Mouse (Mus musculus) heart, embryonic 15.5 days (tissue): ENCODE data around the gene Hmcn1. TPM values are rescaled to one million over a fixed set of nuclear protein-coding genes. Genes with fewer than 3 reads are reported as not detected.

Experiments
- ATAC-seq: fragments of 200-750 bp; cut with Nextera tagmentation; replicated peaks from 2 replicates; pipeline ENCODE4 v1.8.0; 2017; ENCODE audit warnings: low read depth, moderate TSS enrichment; ENCODE audit not compliant: insufficient number of reproducible peaks, insufficient read depth, low FRiP score
- H3K27ac ChIP-seq: fragments of 300-500 bp; sonication (generic); 2 replicates; pipeline ENCODE4 v1.5.1; 2015; ENCODE audit warnings: mild to moderate bottlenecking, inconsistent platforms
- H3K27me3 ChIP-seq: fragments of 300-500 bp; sonication (generic); 2 replicates; pipeline ENCODE4 v1.6.1; 2015; ENCODE audit warnings: inconsistent platforms
- H3K36me3 ChIP-seq: fragments of 300-500 bp; sonication (generic); 2 replicates; pipeline ENCODE4 v1.6.1; 2015; ENCODE audit warnings: mild to moderate bottlenecking, inconsistent platforms
- H3K4me1 ChIP-seq: fragments of 300-500 bp; sonication (generic); replicated peaks from 2 replicates; pipeline ENCODE4 v1.6.1; 2015; ENCODE audit warnings: inconsistent platforms
- H3K4me2 ChIP-seq: fragments of 300-500 bp; sonication (generic); 2 replicates; pipeline ENCODE4 v1.6.1; 2015; ENCODE audit warnings: inconsistent platforms, mild to moderate bottlenecking, moderate library complexity
- H3K4me3 ChIP-seq: fragments of 300-500 bp; sonication (generic); 2 replicates; pipeline ENCODE4 v1.5.1; 2015; ENCODE audit warnings: mild to moderate bottlenecking, inconsistent platforms
- H3K9ac ChIP-seq: fragments of 300-500 bp; sonication (generic); 2 replicates; pipeline ENCODE4 v1.6.1; 2015; ENCODE audit warnings: mild to moderate bottlenecking, inconsistent platforms
- H3K9me3 ChIP-seq: fragments of 300-500 bp; sonication (generic); replicated peaks from 2 replicates; pipeline ENCODE4 v1.6.1; 2016; ENCODE audit warnings: inconsistent platforms
- WGBS: fragments of 180-500 bp; shearing (Covaris S2); methylation state at CpG from one replicate; pipeline ENCODE4 v1.1.7; 2015; ENCODE audit warnings: mixed read lengths; 5-methylcytosine and 5-hydroxymethylcytosine counted together
- polyA plus RNA-seq: library from polyadenylated mRNA; unstranded; fragments of >200 nt; fragmentation: Nextera tagmentation; extraction: Ambion mirVana; gene quantifications from 2 replicates; pipeline ENCODE4 v1.2.1, GENCODE M21; 2015

The Hmcn1 gene
- polyA plus RNA-seq, 1 experiment from 2014 or later: 21.0 TPM

DNA sequence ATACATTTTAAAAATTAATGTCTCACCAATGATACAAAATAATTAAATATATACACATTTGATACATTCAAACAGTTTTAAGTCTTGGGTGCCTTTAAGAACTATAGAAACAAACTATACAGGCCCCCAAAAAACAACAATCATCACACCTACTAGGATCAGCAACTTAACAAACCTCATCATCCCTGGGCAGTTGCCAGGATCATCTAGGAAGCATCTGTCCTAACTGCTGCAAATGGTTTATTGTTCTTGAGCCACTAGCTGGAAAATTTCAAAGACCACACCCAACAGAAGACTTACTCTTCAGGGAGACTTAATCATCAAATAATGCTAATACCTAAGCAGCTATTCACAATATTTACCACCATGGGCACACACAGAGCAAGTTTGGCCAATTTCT is 216.5 kb downstream of the Hmcn1 start:
- Histone ChIP-seq H3K27ac (no peak overlapping the region), H3K27me3 (no peaks in the 10 kb centered on the region), H3K4me1 (peaks cover 10% of the 10 kb centered on the region), H3K9me3 (no peaks in the 10 kb centered on the region), H3K4me2 (no peak overlapping the region), H3K4me3 (no peak overlapping the region), H3K9ac (no peak overlapping the region), H3K36me3 (no peaks in the 10 kb centered on the region)
- no peak for ATAC-seq

DNA sequence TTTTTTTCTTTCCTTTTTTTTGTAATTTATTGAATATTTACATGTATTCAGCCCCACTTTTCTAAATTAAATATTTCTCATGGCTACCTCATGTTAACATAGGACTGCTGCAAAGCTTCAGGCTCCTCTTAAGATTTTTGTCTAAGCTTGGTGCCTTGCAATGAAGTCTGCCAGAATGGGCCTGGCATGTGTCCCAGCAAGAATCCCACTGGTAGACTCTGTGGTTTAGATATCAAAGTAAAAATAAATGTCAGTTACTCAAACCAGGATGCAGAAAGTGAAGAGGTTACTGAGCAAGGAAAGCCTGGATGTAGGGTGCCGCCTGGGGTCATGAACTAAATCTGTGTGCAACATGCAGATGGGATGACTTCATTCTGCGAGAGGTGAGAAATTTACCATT is 217.5 kb downstream of the Hmcn1 start:
- H3K9ac ChIP-seq: no peak overlapping the region
- H3K9me3 ChIP-seq: no peaks in the 10 kb centered on the region
- H3K27ac ChIP-seq: 0 out of 2 replicates have a peak overlapping the region, but pooled peaks have one; percentile 21
- peaks cover 12% of the 10 kb centered on the region for H3K4me1 ChIP-seq
- H3K36me3 ChIP-seq: no peaks in the 10 kb centered on the region
- H3K4me3 ChIP-seq: no peak overlapping the region
- H3K4me2 ChIP-seq: no peak overlapping the region
- 0 out of 2 replicates have a peak, but pooled peaks have one; percentile 39 for ATAC-seq
- 28% methylated on average over 2 of the region's 2 CpGs for WGBS
- H3K27me3 ChIP-seq: no peaks in the 10 kb centered on the region

DNA sequence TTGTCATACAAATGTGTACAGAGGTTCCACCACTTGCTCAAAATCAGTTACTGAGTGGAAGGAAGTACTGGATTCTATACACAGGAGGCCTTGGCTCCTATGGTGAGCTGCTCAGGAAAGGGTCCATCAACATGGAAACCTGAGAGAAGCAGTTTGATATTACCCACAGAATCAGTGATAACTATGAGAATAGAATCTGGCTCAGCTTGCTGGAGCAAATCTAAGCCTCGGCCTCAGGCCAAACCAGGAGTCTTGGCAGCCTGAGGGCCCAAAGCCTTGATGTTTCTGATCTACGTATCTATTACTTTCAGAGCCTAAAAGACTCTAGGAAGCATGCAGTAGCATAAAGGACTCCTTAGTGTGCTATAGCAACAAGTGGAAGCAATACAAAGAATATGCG is 220.3 kb downstream of the Hmcn1 start:
- no peak overlapping the region for H3K4me2 ChIP-seq
- H3K9me3 ChIP-seq: no peaks in the 10 kb centered on the region
- ATAC-seq: no peak
- peaks cover 12% of the 10 kb centered on the region for H3K4me1 ChIP-seq
- H3K27ac ChIP-seq: no peak overlapping the region
- no peak overlapping the region for H3K9ac ChIP-seq
- H3K36me3 ChIP-seq: no peaks in the 10 kb centered on the region
- no peak overlapping the region for H3K4me3 ChIP-seq
- WGBS: 79% methylated on average over 3 of the region's 3 CpGs
- H3K27me3 ChIP-seq: no peaks in the 10 kb centered on the region

DNA sequence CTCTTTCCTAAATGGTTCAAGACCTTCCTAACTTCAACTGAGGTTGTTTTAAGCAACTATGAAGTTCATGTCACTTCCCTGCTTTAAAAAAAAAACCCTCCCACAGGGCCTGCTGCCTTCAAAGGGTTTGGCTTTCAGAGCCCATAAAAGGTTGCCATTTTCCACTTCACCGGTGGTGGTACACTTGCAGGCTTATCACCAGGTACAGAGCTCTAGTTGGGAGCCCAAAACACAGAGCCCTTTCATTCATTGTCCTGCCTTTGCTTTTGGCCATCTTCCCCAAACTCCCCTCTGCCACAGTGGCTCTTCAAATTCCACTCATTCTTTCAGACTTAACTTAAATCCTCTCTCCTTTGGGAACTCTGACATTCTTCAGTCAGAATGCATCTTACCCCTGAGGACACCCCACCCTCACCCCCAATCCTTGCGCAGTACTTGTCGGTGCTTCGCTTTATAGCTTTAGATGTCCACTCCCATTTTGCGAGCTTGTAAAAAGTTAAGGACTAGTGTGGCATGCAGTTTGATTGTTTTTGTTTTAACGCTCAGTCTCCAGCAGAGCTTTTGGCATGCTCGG is 222.2 kb downstream of the Hmcn1 start:
- no peaks in the 10 kb centered on the region for H3K36me3 ChIP-seq
- no peak overlapping the region for H3K9ac ChIP-seq
- peaks cover 6% of the 10 kb centered on the region for H3K4me1 ChIP-seq
- no peaks in the 10 kb centered on the region for H3K9me3 ChIP-seq
- H3K27me3 ChIP-seq: no peaks in the 10 kb centered on the region
- no peak overlapping the region for H3K27ac ChIP-seq
- ATAC-seq: no peak
- H3K4me2 ChIP-seq: no peak overlapping the region
- WGBS: 53% methylated on average over 7 of the region's 7 CpGs
- no peak overlapping the region for H3K4me3 ChIP-seq

DNA sequence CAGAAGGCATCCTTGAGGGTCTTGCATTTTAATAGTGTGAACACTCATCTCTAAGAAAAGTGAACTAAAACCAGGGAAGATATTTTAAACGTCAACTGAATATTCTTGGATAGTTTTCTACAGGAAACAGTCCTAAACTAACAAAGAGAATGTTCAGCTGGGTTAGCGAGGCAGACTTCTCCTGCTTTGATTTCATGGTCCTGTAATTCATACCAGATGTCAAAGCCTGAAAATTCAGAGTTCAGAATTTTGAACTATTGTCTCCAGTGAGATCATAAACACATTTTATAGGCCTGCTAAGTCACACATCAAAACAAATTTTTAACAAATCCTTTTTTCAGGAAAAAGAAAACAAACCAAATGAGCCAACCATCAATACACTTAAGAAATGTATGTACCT is 223.4 kb downstream of the Hmcn1 start:
- ATAC-seq: no peak
- no peak overlapping the region for H3K4me2 ChIP-seq
- H3K9me3 ChIP-seq: no peaks in the 10 kb centered on the region
- no peak overlapping the region for H3K9ac ChIP-seq
- 65% methylated on average over 2 of the region's 2 CpGs for WGBS
- H3K27me3 ChIP-seq: no peaks in the 10 kb centered on the region
- no peak overlapping the region for H3K27ac ChIP-seq
- H3K4me3 ChIP-seq: no peak overlapping the region
- 0 out of 2 replicates have a peak, but pooled peaks cover 2% of the 10 kb centered on the region for H3K4me1 ChIP-seq
- H3K36me3 ChIP-seq: no peaks in the 10 kb centered on the region

DNA sequence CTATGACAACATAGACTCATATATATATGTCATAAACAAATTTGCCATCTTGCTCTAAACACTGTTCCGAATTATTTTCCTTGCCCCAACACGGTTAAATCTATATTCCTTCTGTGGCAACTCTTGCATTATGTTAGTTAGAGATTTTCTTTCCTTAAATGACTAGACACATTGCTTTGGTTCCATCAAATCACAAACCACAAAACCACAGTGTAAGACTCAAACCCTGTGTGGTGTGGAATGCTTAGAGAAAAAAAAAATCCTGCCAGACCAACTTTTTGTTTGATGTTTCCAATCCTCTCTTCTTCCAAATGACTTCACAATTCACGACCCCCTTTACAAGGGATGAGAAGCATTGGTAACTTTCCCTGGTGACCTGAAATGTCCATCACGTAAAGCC is 231.6 kb downstream of the Hmcn1 start:
- H3K36me3 ChIP-seq: peaks cover 17% of the 10 kb centered on the region; the same call in 1 of the 2 replicates

DNA sequence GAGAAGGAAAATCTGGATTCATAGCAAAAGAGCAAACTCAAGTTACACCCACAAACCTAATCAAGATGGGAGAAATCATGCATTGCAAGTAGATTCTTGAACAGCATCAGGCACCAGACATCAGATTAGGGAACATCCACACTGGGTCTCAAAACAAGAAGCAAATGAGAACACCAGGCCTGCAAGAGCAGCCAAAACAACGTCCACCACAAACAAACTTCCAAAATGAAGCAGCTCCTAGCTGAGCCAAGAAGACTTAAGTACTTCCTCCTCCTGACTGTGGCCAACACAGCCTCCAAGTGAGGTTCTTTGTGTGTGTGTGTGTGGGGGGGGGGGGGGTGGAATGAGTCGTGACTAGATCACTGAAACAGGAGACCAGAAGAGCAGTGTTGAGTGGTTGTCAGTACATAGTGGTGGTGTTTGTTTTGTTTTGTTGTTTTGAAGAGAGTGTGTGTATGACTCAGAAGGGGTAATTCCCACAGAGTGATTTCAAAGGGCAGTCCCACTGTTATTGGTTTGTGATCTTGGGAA is 232.4 kb downstream of the Hmcn1 start:
- no peak for ATAC-seq
- Histone ChIP-seq H3K4me2 (no peak overlapping the region), H3K9ac (no peak overlapping the region), H3K4me1 (peaks cover 5% of the 10 kb centered on the region; the same call in 1 of the 2 replicates), H3K4me3 (no peak overlapping the region), H3K36me3 (peaks cover 21% of the 10 kb centered on the region; the same call in 1 of the 2 replicates), H3K27me3 (no peaks in the 10 kb centered on the region), H3K27ac (no peak overlapping the region), H3K9me3 (no peaks in the 10 kb centered on the region)
- 39% methylated on average over 2 of the region's 2 CpGs for WGBS

More for the DNA sequence above, 231.6 kb downstream of the Hmcn1 start:
- H3K4me1 ChIP-seq: peaks cover 5% of the 10 kb centered on the region; the same call in 1 of the 2 replicates
- no peak for ATAC-seq
- no peak overlapping the region for H3K4me2 ChIP-seq
- no peak overlapping the region for H3K27ac ChIP-seq
- WGBS: 87% methylated on average over 4 of the region's 4 CpGs
- H3K27me3 ChIP-seq: no peaks in the 10 kb centered on the region
- H3K9me3 ChIP-seq: no peaks in the 10 kb centered on the region
- no peak overlapping the region for H3K9ac ChIP-seq
- no peak overlapping the region for H3K4me3 ChIP-seq

DNA sequence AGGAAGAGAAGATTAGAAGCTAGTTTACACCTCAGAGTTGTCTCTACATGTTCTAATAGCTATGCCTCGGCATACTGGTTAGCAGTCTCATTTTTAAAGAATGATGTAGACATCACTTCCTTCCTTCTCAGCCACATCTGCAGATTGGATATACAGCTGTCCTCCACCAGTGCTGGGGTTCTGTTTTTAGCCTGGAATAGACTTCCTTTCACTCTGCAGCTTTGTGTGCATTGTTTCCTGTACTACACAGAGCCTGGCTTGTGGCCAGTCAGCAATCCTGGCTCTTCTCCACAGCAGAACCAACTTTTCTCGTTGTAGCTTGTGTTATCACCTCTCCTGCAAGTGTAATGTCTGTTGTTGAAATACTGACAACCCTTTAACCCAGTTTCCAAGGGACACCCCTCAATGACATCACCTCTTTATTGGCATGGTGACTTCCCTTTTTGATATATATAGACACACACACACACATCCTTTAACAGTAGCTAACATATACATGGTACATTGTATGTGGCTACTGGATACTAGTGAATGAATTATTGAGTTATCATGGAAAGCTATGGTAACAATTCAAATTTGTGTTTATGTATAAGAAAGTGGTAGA is 233.7 kb downstream of the Hmcn1 start:
- Histone ChIP-seq H3K36me3 (peaks cover 19% of the 10 kb centered on the region; the same call in 1 of the 2 replicates), H3K27ac (peak overlapping the region; percentile 61), H3K4me3 (no peak overlapping the region), H3K27me3 (no peaks in the 10 kb centered on the region), H3K9me3 (no peaks in the 10 kb centered on the region), H3K9ac (no peak overlapping the region), H3K4me2 (no peak overlapping the region), H3K4me1 (peaks cover 5% of the 10 kb centered on the region; the same call in 1 of the 2 replicates)
- 5% methylated on average over 2 of the region's 2 CpGs for WGBS
- ATAC-seq: peak; percentile 91

DNA sequence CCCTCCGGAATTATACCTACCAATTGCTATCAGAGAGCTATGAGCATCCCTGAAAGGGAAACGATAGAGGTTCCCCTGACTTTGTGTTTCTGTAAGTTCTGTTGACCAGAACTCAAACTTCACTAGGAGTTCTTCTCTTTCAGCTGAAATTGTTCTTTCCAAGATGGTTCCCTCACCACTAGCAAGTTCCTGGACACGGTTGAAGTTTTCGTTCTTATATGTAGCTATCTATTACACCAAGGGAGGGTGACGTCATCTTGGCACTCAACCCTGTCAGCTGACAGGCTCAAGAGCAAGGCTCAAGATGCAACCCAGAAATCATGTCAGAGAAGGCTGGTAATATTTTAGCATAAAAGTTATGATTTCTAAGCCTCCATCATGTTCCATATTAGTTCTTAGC is 239.3 kb downstream of the Hmcn1 start:
- no peak for ATAC-seq
- WGBS: 57% methylated on average over 5 of the region's 5 CpGs
- Histone ChIP-seq H3K36me3 (peaks cover 15% of the 10 kb centered on the region; the same call in 1 of the 2 replicates), H3K4me1 (no peaks in the 10 kb centered on the region), H3K4me3 (no peak overlapping the region), H3K9ac (no peak overlapping the region), H3K9me3 (no peaks in the 10 kb centered on the region), H3K27ac (no peak overlapping the region), H3K4me2 (no peak overlapping the region), H3K27me3 (no peaks in the 10 kb centered on the region)

DNA sequence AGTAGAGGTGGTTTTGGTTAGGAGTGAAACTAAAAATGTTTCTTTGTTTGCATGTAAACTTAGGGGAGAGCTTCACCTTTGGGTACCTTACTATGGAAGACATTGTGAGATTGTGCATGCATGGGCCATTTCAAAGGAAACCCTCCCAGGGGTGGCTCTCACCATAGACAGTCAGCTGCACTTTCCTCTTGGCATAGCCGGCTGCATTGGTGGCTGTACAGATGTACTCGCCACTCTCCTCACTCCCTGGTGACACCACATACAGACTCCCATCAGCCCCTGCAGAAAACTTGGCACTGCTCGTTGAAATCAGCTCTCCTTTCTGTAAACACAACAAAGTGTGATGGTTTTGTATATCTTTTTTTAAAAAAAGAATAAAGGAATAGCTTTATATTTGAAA is 244.5 kb downstream of the Hmcn1 start:
- Histone ChIP-seq H3K9me3 (no peaks in the 10 kb centered on the region), H3K27ac (no peak overlapping the region), H3K36me3 (peaks cover 25% of the 10 kb centered on the region; the same call in 1 of the 2 replicates), H3K4me1 (no peaks in the 10 kb centered on the region), H3K4me3 (no peak overlapping the region), H3K9ac (no peak overlapping the region), H3K27me3 (no peaks in the 10 kb centered on the region), H3K4me2 (no peak overlapping the region)
- no peak for ATAC-seq
- WGBS: 74% methylated on average over 3 of the region's 3 CpGs

DNA sequence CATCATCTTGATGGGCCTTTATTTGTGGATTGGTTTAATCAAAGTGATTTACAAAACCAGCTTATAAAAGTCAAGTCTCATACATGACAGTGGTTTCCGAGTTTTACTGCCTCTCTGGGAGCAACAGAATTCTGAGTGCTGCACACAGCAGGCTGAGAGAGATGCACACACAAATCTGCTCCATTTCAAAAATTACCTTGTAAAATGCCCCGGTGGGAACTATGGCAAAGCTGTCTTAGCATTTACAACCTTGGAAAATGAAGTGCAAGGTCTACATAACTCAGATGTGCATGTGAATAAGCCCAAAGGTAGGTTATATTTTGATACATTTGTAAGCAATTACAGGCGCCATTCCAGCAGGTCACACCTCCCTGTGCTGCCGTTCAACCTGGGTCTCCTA is 245.5 kb downstream of the Hmcn1 start:
- H3K4me1 ChIP-seq: no peaks in the 10 kb centered on the region
- no peaks in the 10 kb centered on the region for H3K9me3 ChIP-seq
- 84% methylated on average over 4 of the region's 4 CpGs for WGBS
- no peak overlapping the region for H3K27ac ChIP-seq
- no peaks in the 10 kb centered on the region for H3K27me3 ChIP-seq
- H3K36me3 ChIP-seq: peaks cover 30% of the 10 kb centered on the region; the same call in 1 of the 2 replicates
- no peak overlapping the region for H3K9ac ChIP-seq
- ATAC-seq: no peak
- no peak overlapping the region for H3K4me3 ChIP-seq
- H3K4me2 ChIP-seq: no peak overlapping the region
